Mouse (Mus musculus): ENCODE results near the gene Dnajb8. TPM values are rescaled to one million over a fixed set of nuclear protein-coding genes. Genes with fewer than 3 reads are reported as not detected.
A peak's percentile ranks its signal among the peaks of the same experiment; 100 is the strongest.

Dnajb8 gene
- not detected for total RNA-seq (2021)
- long read RNA-seq, experiment 1, result 0 reads
- long read RNA-seq, experiment 2, result 0 reads

DNA sequence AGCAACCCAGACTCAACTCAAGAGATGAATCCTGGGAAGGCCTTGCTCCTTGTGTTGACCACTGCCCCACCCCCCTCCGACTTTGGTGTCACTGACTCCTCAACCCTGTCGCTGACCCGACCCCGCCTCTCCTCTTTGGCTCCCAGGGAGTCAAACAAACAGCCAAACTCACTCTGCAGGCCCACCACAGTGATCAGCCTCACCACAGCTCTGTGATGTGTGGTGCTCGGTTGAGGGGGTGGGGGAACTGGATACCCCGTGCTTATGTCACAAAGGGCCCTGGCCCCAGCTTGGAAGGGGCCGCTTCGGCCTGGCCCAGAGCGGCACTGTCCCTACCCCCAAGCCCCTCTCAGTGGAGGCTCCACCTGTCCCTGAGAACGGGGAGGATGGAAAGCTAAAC, at the start of gene Dnajb8:
Gene Dnajb8, plus strand, starts transcription at position 301 of the 400 bp plus-strand sequence.
- no peak for TF ChIP-seq CTCF (conservative IDR thresholded peaks at IDR 0.05)
- Histone ChIP-seq H3K4me3 (no peak within 1 kb of the TSS), H3K27ac (no peak within 1 kb of the TSS)
- DNase-seq (ENCODE audit: low spot score in 2 of 2), result no peak

DNA sequence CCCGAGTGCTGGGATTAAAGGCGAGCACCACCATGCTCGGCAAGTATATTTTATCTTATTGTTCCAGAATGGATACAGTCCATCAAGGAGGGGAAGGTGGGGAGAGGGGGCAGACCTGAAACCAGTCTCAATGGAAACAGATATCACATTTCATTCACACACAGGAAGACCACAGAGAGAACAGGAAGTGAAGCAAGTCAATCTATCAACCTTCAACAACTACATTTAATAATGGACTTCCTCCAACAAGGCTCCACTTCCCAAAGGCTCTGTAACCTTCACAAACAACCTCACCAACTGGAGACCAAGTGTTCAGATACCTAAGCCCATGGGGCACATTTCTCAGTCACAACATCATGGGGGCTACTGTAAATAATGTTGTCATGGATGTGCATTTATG, 47.9 kb upstream of the Dnajb8 start:
- Histone ChIP-seq H3K27ac (no peak overlapping the region), H3K4me3 (no peak overlapping the region)
- TF ChIP-seq CTCF (conservative IDR thresholded peaks at IDR 0.05), result no peak
- no peak for DNase-seq (ENCODE audit: low spot score in 2 of 2)

- no peak for DNase-seq (ENCODE audit: low spot score in 2 of 2)
- Histone ChIP-seq H3K4me3 (no peak overlapping the region), H3K27ac (no peak overlapping the region)
- no peak for TF ChIP-seq CTCF (conservative IDR thresholded peaks at IDR 0.05)
Observed at GRCm38 (mm10) chr6:88174676-88175075, 47.4 kb upstream of the Dnajb8 start.

GRCm38 (mm10) chr6:88184671-88185070, 37.4 kb upstream of the Dnajb8 start:
- H3K27ac ChIP-seq, result no peak overlapping the region
- H3K4me3 ChIP-seq, result no peak overlapping the region
- TF ChIP-seq CTCF (conservative IDR thresholded peaks at IDR 0.05), result no peak
- DNase-seq (ENCODE audit: low spot score in 2 of 2), result no peak

DNA sequence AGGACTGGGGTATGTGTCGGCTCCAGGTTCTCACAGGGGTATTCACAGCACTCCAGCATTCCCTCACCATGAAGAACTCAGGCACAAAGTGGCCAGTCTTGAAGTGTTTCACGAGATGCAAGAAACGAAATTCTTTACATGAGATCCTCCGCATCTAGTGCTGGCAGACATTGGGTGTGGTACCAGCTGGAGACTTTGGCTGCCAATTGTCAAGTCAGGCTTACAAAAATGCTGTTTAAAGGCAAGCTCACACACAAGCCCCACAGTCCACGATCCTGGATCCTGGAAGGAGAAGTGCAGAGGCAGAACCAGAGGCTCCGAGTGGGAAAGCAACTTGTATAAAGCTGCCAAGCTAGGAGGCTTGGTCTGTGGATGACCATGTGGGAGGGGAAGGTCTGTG, 33.9 kb upstream of the Dnajb8 start:
- Histone ChIP-seq H3K4me3 (no peak overlapping the region), H3K27ac (no peak overlapping the region)
- peak in 1 of 2 experiments; percentile 23 for DNase-seq (ENCODE audit: low spot score in 2 of 2)
- TF ChIP-seq CTCF (conservative IDR thresholded peaks at IDR 0.05), result no peak

GRCm38 (mm10) chr6:88189312-88190042, 32.6 kb upstream of the Dnajb8 start:
- peak; percentile 65 to 74 for DNase-seq (ENCODE audit: low spot score in 2 of 2)
- Histone ChIP-seq H3K4me3 (peak overlapping the region; percentile 74), H3K27ac (peak overlapping the region; percentile 75)
- no peak; the same call in 1 of the 2 replicates for TF ChIP-seq CTCF (conservative IDR thresholded peaks at IDR 0.05)

GRCm38 (mm10) chr6:88190043-88190309, 32.1 kb upstream of the Dnajb8 start:
- DNase-seq (ENCODE audit: low spot score in 2 of 2), result no peak
- no peak for TF ChIP-seq CTCF (conservative IDR thresholded peaks at IDR 0.05)
- H3K4me3 ChIP-seq, result peak overlapping the region; percentile 74
- H3K27ac ChIP-seq, result peak overlapping the region; percentile 75

DNA sequence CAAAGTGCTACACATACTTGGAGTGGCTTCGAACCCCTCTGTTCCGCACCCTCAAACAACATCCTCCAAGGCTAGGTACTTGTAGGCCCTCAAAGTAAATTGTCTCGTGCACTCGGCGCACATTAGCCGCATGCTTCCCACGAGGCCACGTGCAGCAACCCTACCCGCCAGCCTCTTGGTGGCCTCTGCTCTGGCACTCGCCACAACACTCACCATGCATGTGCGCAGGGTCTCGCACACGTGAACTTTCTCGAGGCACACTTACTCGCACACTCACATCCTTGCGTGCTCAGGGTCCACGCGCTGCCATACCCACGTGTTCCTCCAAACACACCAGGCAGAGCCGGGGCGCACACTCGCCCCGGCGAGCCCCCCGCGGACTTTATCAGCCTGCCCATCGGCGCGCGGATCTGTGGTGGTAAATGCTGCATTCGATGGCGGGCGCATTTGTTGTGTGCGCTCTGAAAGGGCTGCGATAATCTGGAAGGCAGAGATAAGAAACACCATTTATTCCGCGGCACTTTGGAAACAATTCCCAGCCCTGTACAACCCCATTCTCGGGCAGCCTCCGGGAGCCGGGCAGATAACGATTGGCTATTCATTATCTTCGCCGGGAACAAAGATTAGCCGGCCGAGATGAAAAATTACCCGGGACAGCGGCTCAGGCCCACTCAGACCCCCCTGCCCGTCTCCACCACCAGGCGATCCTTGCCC, 31.6 kb upstream of the Dnajb8 start:
- no peak for DNase-seq (ENCODE audit: low spot score in 2 of 2)
- no peak for TF ChIP-seq CTCF (conservative IDR thresholded peaks at IDR 0.05)
- no peak overlapping the region for H3K4me3 ChIP-seq

GRCm38 (mm10) chr6:88191024-88191365, 31.1 kb upstream of the Dnajb8 start:
- no peak for DNase-seq (ENCODE audit: low spot score in 2 of 2)
- no peak for TF ChIP-seq CTCF (conservative IDR thresholded peaks at IDR 0.05)
- no peak overlapping the region for H3K4me3 ChIP-seq

More for the DNA sequence above, 31.6 kb upstream of the Dnajb8 start:
- no peak overlapping the region for H3K27ac ChIP-seq

DNA sequence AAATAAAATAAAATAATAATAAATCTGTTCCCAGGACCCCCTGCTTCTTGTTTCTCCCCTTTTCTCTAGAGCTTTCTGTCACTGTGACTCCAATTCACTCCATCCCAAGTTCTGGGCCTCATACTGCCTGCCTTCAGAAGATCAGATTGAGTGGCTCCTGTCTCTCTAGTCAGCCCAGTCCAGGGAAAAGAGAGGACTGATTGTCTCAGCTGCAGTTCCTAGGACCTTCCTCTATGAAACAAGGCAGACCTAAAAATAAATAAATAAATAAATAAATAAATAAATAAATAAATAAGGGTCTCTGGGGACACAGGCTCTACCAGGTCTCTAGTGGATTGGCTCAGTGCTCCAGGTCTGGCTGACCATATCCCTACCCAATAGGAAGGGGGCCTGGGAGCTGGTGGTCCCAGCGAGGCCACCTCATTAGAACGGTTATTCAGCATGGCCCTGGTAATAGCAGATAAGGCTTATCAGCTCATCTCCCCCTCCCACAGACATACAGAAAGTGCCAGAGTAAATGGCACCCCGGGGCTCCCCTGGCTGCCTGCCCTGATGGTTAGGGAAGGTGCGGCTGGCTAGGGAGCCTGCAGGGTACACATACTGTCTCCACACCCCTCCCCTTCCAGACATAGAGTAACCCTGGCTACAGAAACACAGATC, 30.5 kb upstream of the Dnajb8 start:
- Histone ChIP-seq H3K27ac (no peak overlapping the region), H3K4me3 (no peak overlapping the region)
- DNase-seq (ENCODE audit: low spot score in 2 of 2), result no peak
- no peak for TF ChIP-seq CTCF (conservative IDR thresholded peaks at IDR 0.05)

More at GRCm38 (mm10) chr6:88191024-88191365, 31.1 kb upstream of the Dnajb8 start:
- H3K27ac ChIP-seq, result no peak overlapping the region

GRCm38 (mm10) chr6:88192756-88193155, 29.3 kb upstream of the Dnajb8 start:
- no peak overlapping the region for H3K4me3 ChIP-seq
- no peak overlapping the region for H3K27ac ChIP-seq
- DNase-seq (ENCODE audit: low spot score in 2 of 2), result no peak
- TF ChIP-seq CTCF (conservative IDR thresholded peaks at IDR 0.05), result no peak

- TF ChIP-seq CTCF (conservative IDR thresholded peaks at IDR 0.05), result no peak; the same call in 1 of the 2 replicates
- no peak for DNase-seq (ENCODE audit: low spot score in 2 of 2)
- Histone ChIP-seq H3K4me3 (peak within 1 kb of the TSS; percentile 41), H3K27ac (no peak within 1 kb of the TSS)
Observed at GRCm38 (mm10) chr6:88193433-88194052, 28.5 kb upstream of the Dnajb8 start, which contains the start of gene Gata2. Gene Gata2 (plus strand): TSS chr6:88193891.

Measured in layer of hippocampus, adult 2 months (tissue).